Mouse (Mus musculus) neutrophil, adult 83 days (primary cell): ENCODE data around the gene Tas2r135. TPM values are rescaled to one million over a fixed set of nuclear protein-coding genes. Genes with fewer than 3 reads are reported as not detected.

Experiments used
- total RNA-seq, 2 experiments: library from RNA; stranded (reverse); gene quantifications; one replicate each; pipeline ENCODE4 v1.2.4; 2023

Tas2r135 gene
- total RNA-seq, result 1 to 10 TPM; 3.4 to 3.5 TPM

GRCm38 (mm10) chr6:42405134-42405533, at the start of gene Tas2r135:
Gene Tas2r135, plus strand, starts transcription at chr6:42405434.

GRCm38 (mm10) chr6:42372816-42373547, 32.3 kb upstream of the Tas2r135 start, which contains the start of gene Epha1:
Gene Epha1, minus strand, starts transcription at chr6:42373268.

GRCm38 (mm10) chr6:42399938-42400337, 5.3 kb upstream of the Tas2r135 start, which contains the start of gene Tas2r143:
Gene Tas2r143, plus strand, starts transcription at chr6:42400238.

GRCm38 (mm10) chr6:42434446-42434845, 29.2 kb downstream of the Tas2r135 start, which contains the start of gene Tas2r126:
Gene Tas2r126, plus strand, starts transcription at chr6:42434535.

Other genes starting within 250 kb of the Tas2r135 start
- not detected for gene Tas2r144, start 190.1 kb upstream of the Tas2r135 start, total RNA-seq
- gene Gstk1, start 159.5 kb upstream of the Tas2r135 start, total RNA-seq, result 1 to 10 TPM; 3.3 to 5.1 TPM
- not detected for gene Tmem139, start 143.5 kb upstream of the Tas2r135 start, total RNA-seq
- gene Casp2, start 140.4 kb upstream of the Tas2r135 start, total RNA-seq, result 10 to 100 TPM; 59.8 to 66.3 TPM
- under 1 TPM; 0.15 TPM for gene Clcn1, start 118.7 kb upstream of the Tas2r135 start, total RNA-seq
- not detected for gene Fam131b, start 80.8 kb upstream of the Tas2r135 start, total RNA-seq
- gene Zyx, start 55.8 kb upstream of the Tas2r135 start, total RNA-seq, result 100 to 1,000 TPM; 661 to 678 TPM
- under 1 TPM in 1 of 2 experiments, not detected in 1; 0.29 TPM for gene Epha1, start 32.2 kb upstream of the Tas2r135 start, total RNA-seq
- gene Tas2r143, start 5.2 kb upstream of the Tas2r135 start, total RNA-seq, result 1 to 10 TPM; 2.9 to 3.2 TPM
- 1 to 10 TPM; 1.0 to 1.7 TPM for gene Tas2r126, start 29.1 kb downstream of the Tas2r135 start, total RNA-seq
- not detected for gene Olfr458, start 59.8 kb downstream of the Tas2r135 start, total RNA-seq
- not detected for gene Olfr457, start 70.9 kb downstream of the Tas2r135 start, total RNA-seq
- gene Olfr456, start 81.8 kb downstream of the Tas2r135 start, total RNA-seq, result not detected
- gene Olfr455, start 142.2 kb downstream of the Tas2r135 start, total RNA-seq, result not detected
- not detected for gene Tcaf3, start 192.3 kb downstream of the Tas2r135 start, total RNA-seq
- gene Tcaf2, start 239.8 kb downstream of the Tas2r135 start, total RNA-seq, result under 1 TPM in 1 of 2 experiments, not detected in 1; 0.42 TPM